Comparison of ENCODE assay signal across 22 mouse cellular contexts in the genomic region with DNA sequence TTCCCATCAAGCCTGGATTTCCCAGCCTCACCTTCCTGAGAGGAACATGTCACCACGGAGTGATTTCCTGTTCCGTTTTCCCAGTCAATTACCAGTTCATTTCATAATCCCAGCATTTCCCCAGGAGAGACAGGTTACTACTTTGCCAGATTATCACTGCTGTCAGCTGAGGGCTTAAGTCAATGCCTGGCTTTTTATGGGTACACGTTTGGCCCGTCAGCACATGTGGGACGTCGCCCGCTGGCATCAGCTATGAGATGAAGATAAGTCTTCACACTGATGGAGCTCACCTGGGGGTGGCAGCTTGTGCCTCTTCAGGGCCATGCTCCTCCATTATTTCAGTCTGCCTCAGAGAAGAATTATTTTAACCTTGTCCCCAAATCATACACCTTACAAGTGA.
"Had no signal": no experiment of that assay in that cellular context is flagged by ENCODE, and none has a peak within 500 bp of the region (broad histone marks: within the 10 kb centered on the region; RNA-seq: fewer than 3 reads in every experiment).

No protein-coding gene starts in this region.

- H3K9me3 ChIP-seq: limb, embryonic 12.5 days; limb, embryonic 15.5 days; midbrain, embryonic 13.5 days had no signal

- H3K27ac ChIP-seq: kidney, postnatal 0 days; left cerebral cortex, adult 2 months; limb, embryonic 12.5 days; limb, embryonic 15.5 days; liver, embryonic 14.5 days; macrophage; midbrain, embryonic 13.5 days had no signal

- H3K9ac ChIP-seq: limb, embryonic 12.5 days; limb, embryonic 15.5 days; liver, embryonic 14.5 days; liver, postnatal 0 days; lung, embryonic 14.5 days; midbrain, embryonic 13.5 days had no signal

- H3K4me2 ChIP-seq: limb, embryonic 12.5 days; limb, embryonic 15.5 days; liver, embryonic 11.5 days; lung, embryonic 14.5 days; midbrain, embryonic 13.5 days had no signal

- H3K4me3 ChIP-seq: left cerebral cortex, adult 2 months; limb, embryonic 12.5 days; limb, embryonic 15.5 days; midbrain, embryonic 13.5 days; myocyte had no signal

- H3K27me3 ChIP-seq: limb, embryonic 12.5 days; limb, embryonic 15.5 days; midbrain, embryonic 13.5 days had no signal

- DNase-seq: kidney, adult 2 months; kidney, postnatal 36 days; layer of hippocampus, postnatal 36 days; liver, postnatal 0 days; lung, embryonic 14.5 days; right cerebral cortex, adult 18-20 months; right cerebral cortex, postnatal 25 days; spleen, adult 18-20 months; thymus, adult 2 months; thymus, postnatal 14 days; thymus, postnatal 4 days had no signal

- ATAC-seq: lung, postnatal 0 days; midbrain, embryonic 13.5 days; midbrain, embryonic 16.5 days had no signal
